Mouse (Mus musculus) urinary bladder, adult 18-20 months (tissue): ENCODE measurements around the gene Necap2.
A peak's percentile ranks its signal among the peaks of the same experiment; 100 is the strongest.

Experiments used
- DNase-seq, 2 experiments: peaks; one replicate each; pipeline ENCODE4 v3.0.0; 2022; ENCODE audit warnings: low spot score in 2 of 2, mixed read lengths in 2 of 2

Gene Necap2

GRCm38 (mm10) chr4:141073661-141074060 lies 4.5 kb downstream of the Necap2 start:
- DNase-seq, result no peak

- DNase-seq, result no peak
These were observed 5.7 kb downstream of the Necap2 start for GRCm38 (mm10) chr4:141072502-141072901.

- no peak for DNase-seq
These were observed 8.4 kb downstream of the Necap2 start for GRCm38 (mm10) chr4:141069731-141070130.

- no peak for DNase-seq
These were observed 9.5 kb downstream of the Necap2 start for GRCm38 (mm10) chr4:141068655-141069054.

- no peak for DNase-seq
These were observed 10.6 kb downstream of the Necap2 start for GRCm38 (mm10) chr4:141067516-141068046.

GRCm38 (mm10) chr4:141066709-141067515 lies 11.2 kb downstream of the Necap2 start:
- no peak for DNase-seq

GRCm38 (mm10) chr4:141065123-141065522 lies 13.0 kb downstream of the Necap2 start:
- DNase-seq, result peak; percentile 41 to 54

GRCm38 (mm10) chr4:141064104-141064659 lies 14.0 kb downstream of the Necap2 start:
- DNase-seq, result no peak

GRCm38 (mm10) chr4:141060426-141061301 lies 17.5 kb downstream of the Necap2 start, which contains the start of gene Crocc:
TSS of gene Crocc (minus strand) at chr4:141060550.
- peak; percentile 99 to 100 for DNase-seq

- no peak for DNase-seq
These were observed 18.3 kb downstream of the Necap2 start for GRCm38 (mm10) chr4:141059616-141060425.

GRCm38 (mm10) chr4:141058835-141059234 lies 19.3 kb downstream of the Necap2 start:
- no peak for DNase-seq

GRCm38 (mm10) chr4:141056970-141057369 lies 21.2 kb downstream of the Necap2 start:
- no peak for DNase-seq

GRCm38 (mm10) chr4:141053568-141054161 lies 24.5 kb downstream of the Necap2 start:
- no peak for DNase-seq

- no peak for DNase-seq
These were observed 25.0 kb downstream of the Necap2 start for GRCm38 (mm10) chr4:141053138-141053537.

- DNase-seq, result no peak
These were observed 25.7 kb downstream of the Necap2 start for GRCm38 (mm10) chr4:141052442-141052841.

- no peak for DNase-seq
These were observed 28.7 kb downstream of the Necap2 start for GRCm38 (mm10) chr4:141049476-141049835.

- no peak for DNase-seq
These were observed 29.2 kb downstream of the Necap2 start for GRCm38 (mm10) chr4:141048810-141049475.

- peak in 1 of 2 experiments; percentile 27 for DNase-seq
These were observed 33.3 kb downstream of the Necap2 start for GRCm38 (mm10) chr4:141044816-141045215.

GRCm38 (mm10) chr4:141041117-141041516 lies 37.0 kb downstream of the Necap2 start:
- DNase-seq, result no peak
